Mouse (Mus musculus) left cerebral cortex, postnatal 14 days (tissue): Measurements from ENCODE around the gene Dnajc5g. TPM values are rescaled to one million over a fixed set of nuclear protein-coding genes. Genes with fewer than 3 reads are reported as not detected.

ENCODE experiments used
- DNase-seq, 2 experiments: peaks; one replicate each; pipeline ENCODE4 v3.0.0; 2021 to 2022; ENCODE audit warnings: low spot score in 2 of 2, mixed read lengths in 1 of 2
- intact Hi-C: fragments of 180-260 bp; cut with DNase I; formaldehyde crosslinking; loops from one replicate; pipeline ENCODE4 v1.15.1; 2025
- long read RNA-seq, 2 experiments: library from polyadenylated mRNA; stranded (forward); transcript quantifications; one replicate each; pipeline ENCODE4 v2.0.0; 2021
- total RNA-seq, 2 experiments: library from RNA; stranded (reverse); gene quantifications; 2 replicates each; pipeline ENCODE4 v1.2.3; 2021

Gene Dnajc5g
- not detected for total RNA-seq
- long read RNA-seq, experiment 1, result 0 reads
- long read RNA-seq, experiment 2, result 0 reads

GRCm38 (mm10) chr5:31105814-31106335 lies at the start of gene Dnajc5g:
Gene Dnajc5g, plus strand, starts transcription at chr5:31106285.
- intact Hi-C loops, result no loop called here
- DNase-seq, result no peak

DNA sequence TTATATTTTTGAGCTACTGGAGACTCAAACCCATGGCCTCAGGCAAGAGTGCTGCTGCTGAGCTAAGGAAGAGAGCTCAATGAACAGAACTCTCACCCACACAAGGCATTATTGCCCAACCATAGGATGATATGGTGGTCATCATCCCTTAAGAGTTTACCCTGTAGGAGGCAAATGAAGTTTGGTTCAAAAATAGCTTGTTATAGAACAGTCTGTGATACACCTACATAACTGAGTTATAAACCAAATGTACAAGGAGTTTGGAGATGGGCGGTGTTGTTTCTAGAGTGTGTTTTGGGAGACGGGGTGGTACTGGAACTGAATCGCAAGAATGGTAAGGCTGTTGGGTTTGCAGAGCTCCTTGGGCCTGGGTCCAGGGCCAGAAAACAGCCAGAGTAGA lies 36.3 kb upstream of the Dnajc5g start:
- intact Hi-C loops, result no loop called here
- peak in 1 of 2 experiments; percentile 55 for DNase-seq

GRCm38 (mm10) chr5:31071059-31071458 lies 35.0 kb upstream of the Dnajc5g start:
- intact Hi-C loops, result no loop called here
- no peak for DNase-seq

DNA sequence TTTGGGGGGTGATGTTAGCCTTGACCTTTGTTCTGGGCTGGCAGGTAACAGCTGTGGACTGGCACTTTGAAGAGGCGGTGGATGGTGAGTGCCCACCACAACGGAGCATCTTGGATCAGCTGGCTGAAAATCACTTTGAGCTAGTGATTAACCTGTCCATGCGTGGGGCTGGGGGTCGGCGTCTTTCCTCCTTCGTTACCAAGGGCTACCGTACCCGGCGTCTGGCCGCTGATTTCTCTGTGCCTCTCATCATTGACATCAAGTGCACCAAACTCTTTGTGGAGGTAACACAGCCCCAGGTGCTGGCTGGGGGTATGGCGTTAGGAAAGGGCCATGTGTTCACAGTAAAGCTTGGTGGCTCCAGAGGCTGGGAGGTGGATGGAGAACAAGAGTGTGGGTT lies 34.3 kb upstream of the Dnajc5g start:
- no peak for DNase-seq
- intact Hi-C loops, result no loop called here

GRCm38 (mm10) chr5:31073176-31073575 lies 32.9 kb upstream of the Dnajc5g start:
- intact Hi-C loops, result no loop called here
- DNase-seq, result no peak

DNA sequence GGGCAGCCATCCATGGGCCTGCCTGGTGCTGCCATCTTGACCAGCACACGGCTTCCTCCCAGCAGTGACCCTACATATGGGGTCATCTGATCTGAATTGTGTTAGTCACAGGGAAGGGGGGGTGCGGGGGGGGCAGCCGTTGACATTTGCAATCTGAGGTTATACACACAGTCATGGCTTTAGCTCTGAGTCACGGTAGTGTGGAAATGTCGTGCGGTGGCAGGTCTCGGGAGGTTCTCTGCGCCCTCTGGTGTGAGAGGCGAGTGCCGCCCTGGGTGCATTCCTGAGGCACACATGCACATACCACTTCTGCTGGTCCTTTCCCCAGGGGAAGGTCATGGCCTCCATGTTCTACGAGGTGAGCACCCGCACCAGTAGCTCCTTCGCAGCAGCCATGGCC lies 29.7 kb upstream of the Dnajc5g start:
- intact Hi-C loops, result no loop called here
- no peak for DNase-seq

DNA sequence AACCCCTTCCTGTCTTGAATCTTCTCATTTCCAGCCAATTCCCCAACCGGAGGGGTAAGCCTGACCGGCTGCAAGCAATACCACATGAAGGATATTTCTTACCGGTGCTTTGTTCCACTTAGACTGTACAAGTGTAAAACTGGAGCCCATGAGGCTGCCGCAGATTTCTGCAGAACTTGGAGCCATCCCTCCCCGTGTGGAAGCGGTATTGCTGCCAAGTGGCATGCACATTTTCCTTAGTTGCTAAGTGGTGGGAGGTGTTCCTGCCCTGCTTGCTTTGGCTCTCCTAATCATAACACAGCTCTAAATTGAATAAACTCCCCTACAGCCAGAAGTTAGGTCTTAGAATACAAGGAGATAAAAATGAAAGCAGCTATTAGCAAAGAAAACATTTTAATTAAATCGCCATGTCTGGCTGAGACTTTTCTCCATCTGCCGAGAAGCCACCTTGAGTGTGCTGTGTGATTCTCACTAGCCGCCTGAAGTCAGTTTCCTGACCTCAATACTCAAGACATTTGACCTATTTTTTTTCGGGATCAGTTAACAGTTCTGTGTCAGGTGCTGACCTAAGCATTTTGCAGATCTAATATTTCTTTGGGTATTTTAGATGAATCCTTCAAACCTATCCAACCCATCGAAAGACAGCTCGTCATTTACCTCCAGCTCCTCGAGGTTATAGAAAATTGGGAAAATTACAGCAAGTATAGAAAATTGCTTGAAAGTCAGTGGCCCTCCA lies 25.9 kb upstream of the Dnajc5g start:
- peak; percentile 68 to 83 for DNase-seq
- intact Hi-C loops, result loop anchor here (5.0 kb wide), 1 partner anchor 42 kb away; no protein-coding TSS in a partner anchor

DNA sequence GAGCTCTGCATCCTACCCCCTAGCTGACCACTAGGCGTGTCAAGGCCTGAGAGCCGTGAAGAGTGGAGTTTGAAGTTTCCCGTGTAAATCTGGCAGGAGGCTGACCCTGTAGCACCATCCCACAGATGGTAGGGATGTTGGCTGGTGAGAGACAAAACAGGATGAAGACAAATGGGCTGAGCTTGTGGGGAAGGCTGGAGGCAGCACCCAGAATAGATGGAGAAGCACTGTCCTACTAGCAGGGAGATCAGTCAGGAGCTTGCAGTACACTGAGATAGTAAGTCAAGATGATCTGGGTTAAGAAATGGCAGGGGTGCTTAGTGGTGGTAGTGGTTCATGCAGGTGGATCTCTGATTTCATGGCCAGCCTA lies 25.3 kb upstream of the Dnajc5g start:
- DNase-seq, result no peak
- intact Hi-C loops, result loop anchor here (5.0 kb wide), 1 partner anchor 42 kb away; no protein-coding TSS in a partner anchor

DNA sequence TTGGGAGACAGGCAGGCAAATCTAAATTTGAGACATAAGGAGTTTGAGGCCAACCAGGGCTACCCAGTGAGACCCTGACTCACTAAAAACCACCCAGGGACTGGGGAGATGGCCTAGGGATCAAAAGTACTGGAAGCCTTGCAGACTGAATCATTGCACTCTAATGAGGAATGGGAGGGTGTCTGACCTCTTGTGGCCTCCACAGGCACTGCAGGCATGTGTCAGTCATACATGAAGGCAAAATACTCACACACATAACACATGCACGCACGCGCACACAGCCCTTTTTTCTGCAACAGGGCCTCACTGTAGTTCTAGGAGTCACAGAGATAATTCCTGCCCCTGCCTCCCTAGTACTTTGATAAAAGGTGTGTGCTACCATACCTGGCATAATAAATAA lies 24.7 kb upstream of the Dnajc5g start:
- intact Hi-C loops, result loop anchor here (5.0 kb wide), 1 partner anchor 41 kb away; no protein-coding TSS in a partner anchor
- peak; percentile 63 to 70 for DNase-seq

GRCm38 (mm10) chr5:31082355-31082754 lies 23.7 kb upstream of the Dnajc5g start:
- intact Hi-C loops, result loop anchor here (5.0 kb wide), 1 partner anchor 40 kb away; no protein-coding TSS in a partner anchor
- DNase-seq, result peak; percentile 74 to 84

- no peak for DNase-seq
- intact Hi-C loops, result loop anchor here (5.0 kb wide), 1 partner anchor 39 kb away; no protein-coding TSS in a partner anchor
These were observed 23.0 kb upstream of the Dnajc5g start for GRCm38 (mm10) chr5:31082935-31083625.

DNA sequence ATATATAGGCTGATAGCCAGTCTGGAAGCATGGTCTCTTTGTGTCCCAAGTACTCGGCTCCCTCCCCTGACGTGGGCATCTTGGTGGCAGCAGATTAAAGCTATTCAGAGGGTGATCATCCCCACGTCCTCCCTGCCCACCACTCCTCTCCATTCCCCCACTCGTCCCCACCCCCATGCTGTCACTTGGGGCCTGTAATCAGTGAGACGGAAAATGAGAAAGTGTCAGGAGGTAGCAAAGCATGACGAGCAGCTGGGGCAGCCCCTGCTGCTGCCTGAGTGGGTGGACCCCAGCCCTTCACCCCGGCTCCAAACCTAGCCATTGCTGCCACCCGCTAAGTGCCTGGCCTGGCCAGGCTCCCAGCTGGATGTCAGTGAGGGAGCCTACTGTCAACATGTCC lies 22.1 kb upstream of the Dnajc5g start:
- intact Hi-C loops, result loop anchor here (5.0 kb wide), 1 partner anchor 38 kb away; no protein-coding TSS in a partner anchor
- no peak for DNase-seq

- DNase-seq, result no peak
These were observed 19.5 kb upstream of the Dnajc5g start for GRCm38 (mm10) chr5:31086606-31087005.

GRCm38 (mm10) chr5:31087131-31087530 lies 19.0 kb upstream of the Dnajc5g start:
- intact Hi-C loops, result no loop called here
- no peak for DNase-seq

More at GRCm38 (mm10) chr5:31086606-31087005, 19.5 kb upstream of the Dnajc5g start:
- intact Hi-C loops, result no loop called here

DNA sequence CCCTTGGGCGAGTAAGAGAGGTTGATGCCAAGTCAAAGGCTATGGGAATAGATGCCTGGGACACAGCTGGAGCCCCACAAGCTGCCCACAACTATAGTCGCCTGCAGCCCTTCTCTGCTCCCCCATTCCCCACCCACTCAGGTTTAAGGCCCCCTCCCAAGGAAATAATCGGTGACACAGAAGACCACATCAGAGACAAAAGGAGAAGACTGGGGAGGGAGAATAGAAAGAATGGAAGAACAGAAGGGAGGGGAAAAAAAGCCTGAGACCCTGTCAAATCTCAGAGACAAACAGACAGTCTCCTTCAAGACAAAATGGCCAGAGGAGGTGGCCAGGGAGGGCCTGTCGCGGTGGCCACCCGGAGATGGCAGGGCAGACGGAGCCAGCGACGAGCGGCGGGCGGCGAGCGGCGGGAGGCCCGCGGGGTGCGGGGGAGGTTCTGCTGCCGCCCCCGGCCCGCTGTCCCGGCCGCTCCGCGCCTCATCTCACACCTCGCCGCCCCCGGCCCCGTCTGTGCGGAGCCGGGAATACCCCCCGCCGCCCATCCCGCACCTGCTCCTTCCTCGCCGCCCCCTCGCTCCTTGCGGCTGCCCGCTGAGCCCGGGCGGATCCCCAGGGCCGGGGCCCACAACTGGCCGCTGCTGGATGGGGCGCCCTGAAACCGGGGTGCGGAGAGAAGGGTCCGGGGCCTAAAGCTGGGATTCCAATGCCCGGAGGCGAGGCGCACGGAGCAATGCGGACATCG lies 13.7 kb upstream of the Dnajc5g start:
- intact Hi-C loops, result loop anchor here (5.0 kb wide), 1 partner anchor 35 kb away; no protein-coding TSS in a partner anchor
- DNase-seq, result peak in 1 of 2 experiments; percentile 65

GRCm38 (mm10) chr5:31093151-31094041 lies 12.7 kb upstream of the Dnajc5g start:
- intact Hi-C loops, result loop anchor here (5.0 kb wide), 1 partner anchor 34 kb away; no protein-coding TSS in a partner anchor
- peak; percentile 63 to 82 for DNase-seq

- no peak for DNase-seq
- intact Hi-C loops, result loop anchor here (5.0 kb wide), 1 partner anchor 33 kb away; no protein-coding TSS in a partner anchor
These were observed 11.8 kb upstream of the Dnajc5g start for GRCm38 (mm10) chr5:31094100-31094798.
